Mouse (Mus musculus): ENCODE data around the gene Pgm2l1.

DNA sequence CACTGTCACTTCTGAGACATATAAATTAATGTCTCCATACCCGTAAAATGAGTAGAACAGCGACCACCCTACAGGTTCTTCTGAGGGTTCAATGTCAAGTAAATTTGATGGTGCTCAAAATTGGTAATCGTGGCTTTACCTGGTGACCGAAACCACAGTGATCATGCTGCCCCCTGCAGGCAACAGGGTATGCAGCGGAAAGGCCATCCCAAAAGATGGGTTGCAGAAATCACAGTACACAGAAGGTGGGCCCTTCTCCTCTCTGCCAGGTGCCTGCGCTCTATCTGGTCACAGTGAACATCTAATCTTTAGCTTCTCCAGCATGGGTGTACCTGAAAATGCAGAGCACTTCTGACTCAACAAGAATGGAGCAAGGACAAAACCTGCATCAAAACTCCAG lies 98.3 kb downstream of the Pgm2l1 start:
- TF ChIP-seq CTCF (conservative IDR thresholded peaks at IDR 0.05; ENCODE audit: low read length) (peak; percentile 71), POU5F1 (IDR thresholded peaks at IDR 0.05; ENCODE audit: borderline replicate concordance, low read length) (no peak), NANOG (IDR thresholded peaks at IDR 0.05; ENCODE audit: borderline replicate concordance, low read length) (no peak)
